In genomic region chr2:76673472-76674081, GRCm38 (mm10) we compare ENCODE assay signal across 8 mouse cellular contexts. TPM values are rescaled to one million over a fixed set of nuclear protein-coding genes. Genes with fewer than 3 reads are reported as not detected.
DNase-seq lines count a peak whose midpoint lies in the region; ATAC-seq and TF ChIP-seq lines count a peak whose summit lies in the region.

No protein-coding gene starts in this region.

- 45% methylated on average over 7 of the region's 7 CpGs for WGBS in kidney, adult 2 months
- 38% methylated on average over 7 of the region's 7 CpGs for WGBS in lung, embryonic 16.5 days

- peaks cover 3% of the 10 kb centered on the region; the same call in 1 of the 2 replicates for H3K36me3 ChIP-seq in ES-E14 (ENCODE audit: control insufficient read depth, insufficient read depth, low read length, poor library complexity, severe bottlenecking)
- H3K36me3 ChIP-seq in kidney, adult 2 months (ENCODE audit: control insufficient read depth, insufficient read depth, low read length) = no peaks in the 10 kb centered on the region
- no peaks in the 10 kb centered on the region; the same call in 1 of the 2 replicates for H3K36me3 ChIP-seq in lung, embryonic 16.5 days (ENCODE audit: control insufficient read depth, insufficient read depth, low read length)

- no peaks in the 10 kb centered on the region for H3K9me3 ChIP-seq in ES-E14 (ENCODE audit: control insufficient read depth, insufficient read depth, low read depth, low read length)
- no peaks in the 10 kb centered on the region for H3K9me3 ChIP-seq in lung, embryonic 16.5 days (ENCODE audit: control insufficient read depth, low read length)

- no peak for ATAC-seq in lung, embryonic 16.5 days (ENCODE audit: low read depth)

- H3K4me2 ChIP-seq in lung, embryonic 16.5 days (ENCODE audit: low read depth, low read length) = peak overlapping the region; percentile 72

- DNase-seq in 3134 (ENCODE audit: extremely low read depth, insufficient read length, low spot score) (peak; percentile 56), ES-E14 (ENCODE audit: low read depth, low spot score) (peak; percentile 34)
- DNase-seq in cerebellum, postnatal 25 days = peak; percentile 13 to 59
- DNase-seq in heart, adult 8-10 months (ENCODE audit: low spot score) = peak; percentile 62
- peak; percentile 83 for DNase-seq in kidney, adult 2 months
- peak; percentile 73 for DNase-seq in retina, embryonic 14.5 days (ENCODE audit: low spot score)
- DNase-seq in layer of hippocampus, adult 9-10 months (ENCODE audit: low spot score) = no peak

- in situ Hi-C loops in ES-E14 (cut with MboI; ENCODE audit: low sequenced_read_pairs in 2 of 2, unreplicated experiment in 2 of 2) = no loop called here

- H3K27me3 ChIP-seq in kidney, adult 2 months (replicated peaks; ENCODE audit: control insufficient read depth, insufficient read depth, low read length) = no peaks in the 10 kb centered on the region
- H3K27me3 ChIP-seq in lung, embryonic 16.5 days (ENCODE audit: control insufficient read depth, insufficient read depth, low read depth, low read length) = no peaks in the 10 kb centered on the region

- peak; percentile 32; the same call in 1 of the 2 replicates for TF ChIP-seq CTCF in kidney, adult 2 months (conservative IDR thresholded peaks at IDR 0.05; ENCODE audit: insufficient read depth, insufficient read length, low read depth, low read length)

- TF ChIP-seq POLR2A in kidney, adult 2 months (IDR thresholded peaks at IDR 0.05; ENCODE audit: low read depth, low read length) = no peak

- H3K4me1 ChIP-seq in ES-E14 (ENCODE audit: control insufficient read depth in 2 of 2, insufficient read depth in 2 of 2, low read length in 2 of 2, poor library complexity in 1 of 2) = 0 out of 4 replicates have a peak, but pooled peaks cover 3% of the 10 kb centered on the region in 2 experiments
- H3K4me1 ChIP-seq in kidney, adult 2 months (ENCODE audit: control insufficient read depth, insufficient read depth, low read length) = peaks cover 5% of the 10 kb centered on the region; the same call in 1 of the 2 replicates
- H3K4me1 ChIP-seq in lung, embryonic 16.5 days (replicated peaks; ENCODE audit: control insufficient read depth, insufficient read depth, low read length) = peaks cover 27% of the 10 kb centered on the region

- peak overlapping the region in 1 of 2 experiments; percentile 55; a peak in 2 of 4 replicates for H3K4me3 ChIP-seq in ES-E14 (ENCODE audit: insufficient read depth in 1 of 2, low read depth in 1 of 2, low read length in 2 of 2, poor library complexity in 1 of 2, severe bottlenecking in 1 of 2)
- H3K4me3 ChIP-seq in kidney, adult 2 months (ENCODE audit: insufficient read depth, low read depth, low read length) = no peak overlapping the region
- peak overlapping the region; percentile 59 for H3K4me3 ChIP-seq in lung, embryonic 16.5 days (ENCODE audit: low read length)

- H3K27ac ChIP-seq in ES-E14 (ENCODE audit: insufficient read depth, low read depth, low read length, poor library complexity, severe bottlenecking) = no peak overlapping the region
- no peak overlapping the region for H3K27ac ChIP-seq in kidney, adult 2 months (ENCODE audit: insufficient read depth, low read depth, low read length)
- peak overlapping the region; percentile 78 for H3K27ac ChIP-seq in lung, embryonic 16.5 days (ENCODE audit: low read length)

- no peak overlapping the region for H3K9ac ChIP-seq in ES-E14 (ENCODE audit: insufficient read depth, low read depth, low read length, poor library complexity, severe bottlenecking)
- no peak overlapping the region; the same call in 1 of the 2 replicates for H3K9ac ChIP-seq in lung, embryonic 16.5 days (ENCODE audit: low read length)

TF ChIP-seq in ES-E14, 5 proteins besides CTCF, POLR2A, EP300 and RAD21:
- TF ChIP-seq ZC3H11A (IDR thresholded peaks at IDR 0.05; ENCODE audit: borderline replicate concordance, low read depth, low read length) (no peak), ZNF384 (IDR thresholded peaks at IDR 0.05; ENCODE audit: low read depth, low read length) (peak; percentile 97)
TF ChIP-seq in ES-E14: peak in this region for 1.

RNA-seq across cellular contexts. Expression of gene Fkbp7, which starts 0.7 kb away (rescaled TPM):
- total RNA-seq in ES-E14 (2012; rRNA removed) = 6.2 and 7.5 TPM in 2 replicates
- total RNA-seq in heart, adult 8-10 months (2022) = 10 to 100 TPM; 18.9 to 28.5 (median 23.6) TPM
- polyA plus RNA-seq in kidney, adult 2 months (2012; rRNA removed) = 2.9 and 4.0 TPM in 2 replicates
- polyA plus RNA-seq in lung, embryonic 16.5 days (2015; fragmentation: Nextera tagmentation; extraction: Ambion mirVana) = 73.5 and 79.7 TPM in 2 replicates

RNA-seq across cellular contexts. Expression of gene Plekha3, which starts 1.5 kb away (rescaled TPM):
- total RNA-seq in ES-E14 (2012; rRNA removed) = 15.2 and 18.8 TPM in 2 replicates
- total RNA-seq in heart, adult 8-10 months (2022) = 10 to 100 TPM; 19.3 to 23.0 (median 20.3) TPM
- 22.3 and 23.9 TPM in 2 replicates for polyA plus RNA-seq in kidney, adult 2 months (2012; rRNA removed)
- 3.9 TPM in 2 replicates for polyA plus RNA-seq in lung, embryonic 16.5 days (2015; fragmentation: Nextera tagmentation; extraction: Ambion mirVana)

RNA-seq across cellular contexts. Expression of gene Pjvk, which starts 25.3 kb away (rescaled TPM):
- total RNA-seq in ES-E14 (2012; rRNA removed) = not detected in 2 replicates
- total RNA-seq in heart, adult 8-10 months (2022) = not detected
- polyA plus RNA-seq in kidney, adult 2 months (2012; rRNA removed) = 1.1 and 1.2 TPM in 2 replicates
- polyA plus RNA-seq in lung, embryonic 16.5 days (2015; fragmentation: Nextera tagmentation; extraction: Ambion mirVana) = 0.23 and 0.63 TPM in 2 replicates

RNA-seq across cellular contexts. Expression of gene Prkra, which starts 25.8 kb away (rescaled TPM):
- 8.2 and 13.0 TPM in 2 replicates for total RNA-seq in ES-E14 (2012; rRNA removed)
- total RNA-seq in heart, adult 8-10 months (2022) = 10 to 100 TPM; 10.6 to 14.2 (median 12.1) TPM
- polyA plus RNA-seq in kidney, adult 2 months (2012; rRNA removed) = 15.3 and 17.0 TPM in 2 replicates
- 63.9 and 67.5 TPM in 2 replicates for polyA plus RNA-seq in lung, embryonic 16.5 days (2015; fragmentation: Nextera tagmentation; extraction: Ambion mirVana)
